Mouse (Mus musculus): ENCODE measurements at regions not wholly inside any gene's neighbourhood (a gene's known extent, or its start where the extent isn't known, plus 50 kb on each side); places are given as distances from the start of the nearest gene placed in this dataset.
"Not testable (repeated sequence)": the region's sequence is repeated elsewhere in the genome, so short reads cannot be mapped to it uniquely, and the experiment has no call there.

DNA sequence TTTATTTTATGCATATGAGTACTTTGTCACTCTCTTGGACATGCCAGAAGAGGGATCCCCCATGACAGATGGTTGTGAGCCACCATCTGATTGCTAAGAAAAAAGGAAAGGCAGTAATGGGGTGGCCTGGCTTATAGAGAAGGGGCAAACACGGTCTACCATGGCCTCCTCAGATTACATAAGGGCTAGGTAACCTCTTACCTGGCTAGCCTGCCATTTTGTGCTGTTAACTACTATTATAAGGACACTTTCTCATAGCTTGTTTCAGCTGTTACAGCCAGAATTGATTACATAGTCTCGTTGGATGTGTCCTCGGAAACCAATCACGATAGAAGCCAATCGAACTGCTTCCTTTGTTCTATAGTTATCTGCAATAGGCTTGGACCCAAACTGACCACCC is 60.9 kb upstream of the Gm14496 start:
- no peak for DNase-seq
- intact Hi-C loops (cut with DNase I): no loop called here

DNA sequence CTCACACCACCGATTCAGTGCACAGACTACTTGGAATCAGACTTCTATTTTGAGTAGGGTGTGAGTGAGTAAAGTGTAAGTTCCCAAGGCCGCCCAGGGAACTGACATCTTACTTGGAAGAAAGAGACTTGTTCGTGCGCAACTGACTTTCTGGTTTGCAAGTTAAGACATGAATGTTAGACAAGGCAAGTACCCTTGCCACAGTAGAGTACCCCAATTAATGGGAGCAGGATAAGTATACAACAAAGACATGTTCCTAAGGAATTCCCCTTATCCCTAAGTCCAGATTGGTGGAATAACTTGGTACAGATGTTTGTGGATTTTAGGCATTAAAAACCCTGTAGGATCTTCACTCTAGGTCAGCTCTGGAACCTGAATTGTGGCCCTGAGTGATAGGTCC is 60.4 kb upstream of the Gm14496 start:
- DNase-seq; intact Hi-C loops (cut with DNase I): not testable (repeated sequence)

- intact Hi-C loops (cut with DNase I): not testable (repeated sequence)
Observed at GRCm38 (mm10) chr2:181931077-181931815, 59.7 kb upstream of the Gm14496 start.

DNA sequence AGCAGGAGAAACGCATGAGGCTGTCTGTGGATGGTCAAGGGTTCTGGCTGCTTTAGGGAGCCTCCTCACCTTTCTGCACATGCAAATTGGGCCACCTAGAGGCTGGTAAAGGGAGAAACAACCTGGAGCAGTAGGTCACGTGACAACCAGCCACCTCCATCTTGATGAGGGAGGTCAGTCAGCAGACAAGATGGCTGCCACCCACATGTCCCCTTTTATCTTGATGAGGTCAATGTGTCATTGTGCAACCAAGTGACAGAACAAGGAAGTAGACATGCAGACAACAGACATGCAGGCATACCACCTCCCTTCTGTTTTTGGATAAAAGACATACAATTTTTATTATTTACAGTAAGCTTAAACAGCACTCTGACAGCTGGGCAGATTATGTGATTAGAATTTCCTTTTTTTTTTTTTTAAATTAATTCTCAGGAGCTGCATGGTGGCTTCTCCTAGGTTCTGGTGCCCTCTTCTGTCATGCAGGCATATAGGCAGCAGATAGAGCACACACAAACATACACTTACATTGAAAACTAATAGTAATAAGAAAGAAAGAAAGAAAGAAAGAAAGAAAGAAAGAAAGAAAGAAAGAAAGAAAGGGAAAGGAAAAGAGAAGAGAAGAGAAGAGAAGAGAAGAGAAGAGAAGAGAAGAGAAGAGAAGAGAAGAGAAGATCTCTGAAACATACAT is 58.9 kb upstream of the Gm14496 start:
- intact Hi-C loops (cut with DNase I): no loop called here
- no peak for DNase-seq

More at GRCm38 (mm10) chr2:181931077-181931815, 59.7 kb upstream of the Gm14496 start:
- peak; percentile 43 for DNase-seq

All from left cerebral cortex, postnatal 4 days (tissue).